Mouse (Mus musculus) forebrain, embryonic 14.5 days (tissue): ENCODE results near the gene Fam216a. TPM values are rescaled to one million over a fixed set of nuclear protein-coding genes. Genes with fewer than 3 reads are reported as not detected.

Experiments
- ATAC-seq: fragments of 200-750 bp; cut with Nextera tagmentation; 2 replicates; pipeline ENCODE4 v1.8.0; 2017; ENCODE audit warnings: mild to moderate bottlenecking, moderate library complexity
- DNase-seq: peaks from one replicate; pipeline ENCODE4 v3.0.0-alpha.2; 2015; ENCODE audit warnings: low spot score
- H3K27ac ChIP-seq: fragments of 300-500 bp; sonication (generic); 2 replicates; pipeline ENCODE4 v1.5.1; 2014; ENCODE audit warnings: low read depth, mild to moderate bottlenecking, control low read depth, low read length, moderate library complexity
- H3K27me3 ChIP-seq: fragments of 300-500 bp; sonication (generic); replicated peaks from 2 replicates; pipeline ENCODE4 v1.6.1; 2014; ENCODE audit warnings: low read length, control low read depth, mixed read lengths; ENCODE audit not compliant: control insufficient read depth, insufficient read depth
- H3K36me3 ChIP-seq: fragments of 300-500 bp; sonication (generic); 2 replicates; pipeline ENCODE4 v1.6.1; 2014; ENCODE audit warnings: low read length, control low read depth; ENCODE audit not compliant: control insufficient read depth, insufficient read depth
- H3K4me1 ChIP-seq: fragments of 300-500 bp; sonication (generic); 2 replicates; pipeline ENCODE4 v1.6.1; 2014; ENCODE audit warnings: antibody characterized with exemption, low read length, control low read depth; ENCODE audit not compliant: control insufficient read depth, insufficient read depth
- H3K4me2 ChIP-seq: fragments of 300-500 bp; sonication (generic); 2 replicates; pipeline ENCODE4 v1.6.1; 2014; ENCODE audit warnings: mild to moderate bottlenecking, control low read depth, low read length
- H3K4me3 ChIP-seq: fragments of 300-500 bp; sonication (generic); 2 replicates; pipeline ENCODE4 v1.5.1; 2014; ENCODE audit warnings: low read depth, low read length, control low read depth
- H3K9ac ChIP-seq: fragments of 300-500 bp; sonication (generic); 2 replicates; pipeline ENCODE4 v1.6.1; 2014; ENCODE audit warnings: mild to moderate bottlenecking, low read length, control low read depth, moderate library complexity
- H3K9me3 ChIP-seq: fragments of 300-500 bp; sonication (generic); replicated peaks from 2 replicates; pipeline ENCODE4 v1.6.1; 2016; ENCODE audit warnings: low read length, control low read depth, mixed read lengths; ENCODE audit not compliant: control insufficient read depth
- WGBS: fragments of 180-500 bp; shearing (Covaris S2); extraction: QIAGEN DNeasy Blood & Tissue Kit; methylation state at CpG from one replicate; pipeline ENCODE4 v1.1.7; 2014; 5-methylcytosine and 5-hydroxymethylcytosine counted together
- polyA plus RNA-seq: library from polyadenylated mRNA; unstranded; fragments of >200 nt; fragmentation: Nextera tagmentation; extraction: Ambion mirVana; gene quantifications from 2 replicates; pipeline ENCODE4 v1.2.1, GENCODE M21; 2014

The Fam216a gene
- polyA plus RNA-seq, 1 experiment from 2014 or later = 157 TPM

DNA sequence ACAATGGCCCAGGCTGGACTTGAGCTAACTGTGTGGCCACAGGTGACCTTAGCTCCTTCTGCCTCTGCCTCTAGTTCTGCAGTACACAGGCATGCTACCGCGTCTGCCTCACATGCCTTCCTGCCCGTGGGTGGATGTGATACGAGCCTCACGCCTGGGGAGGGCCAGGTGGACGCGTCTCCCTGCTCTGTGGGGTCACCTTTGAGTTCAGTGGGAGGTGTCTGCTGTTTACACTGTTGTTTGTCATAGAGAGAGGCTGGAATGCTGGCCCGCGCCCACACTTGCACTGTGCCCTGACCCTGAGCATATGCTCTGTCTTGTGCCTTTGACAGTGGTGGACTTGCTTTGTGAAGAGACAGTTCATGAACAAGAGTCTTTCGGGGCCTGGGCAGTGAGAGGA lies 33.4 kb upstream of the Fam216a start:
- no peaks in the 10 kb centered on the region for H3K4me1 ChIP-seq
- no peak overlapping the region for H3K27ac ChIP-seq
- no peak for DNase-seq
- H3K4me2 ChIP-seq = no peak overlapping the region
- H3K27me3 ChIP-seq = no peaks in the 10 kb centered on the region
- ATAC-seq = no peak
- H3K4me3 ChIP-seq = no peak overlapping the region
- 96% methylated on average over 10 of the region's 10 CpGs for WGBS
- peaks cover 64% of the 10 kb centered on the region for H3K36me3 ChIP-seq
- no peak overlapping the region for H3K9ac ChIP-seq
- H3K9me3 ChIP-seq = no peaks in the 10 kb centered on the region; the same call in 1 of the 2 replicates

DNA sequence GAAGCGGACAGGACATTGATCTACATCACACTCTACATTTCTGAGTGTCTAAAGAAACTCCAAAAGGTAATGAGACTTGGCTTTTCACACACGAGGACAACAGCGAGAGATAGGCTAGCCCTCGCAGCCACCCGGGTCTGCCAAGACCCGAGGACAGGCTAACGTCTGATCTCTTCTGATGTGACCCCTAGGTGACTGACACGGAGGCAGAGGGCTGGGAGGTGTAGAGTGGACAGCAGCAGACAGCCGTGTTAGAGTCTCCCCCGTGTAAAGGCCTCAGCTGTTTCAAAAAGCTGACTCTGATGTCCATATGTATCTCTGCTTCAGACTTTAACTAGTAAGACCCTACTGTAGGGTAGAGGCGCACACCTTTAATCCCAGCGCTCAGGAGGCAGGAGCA lies 31.2 kb upstream of the Fam216a start:
- ATAC-seq (no peak), DNase-seq (no peak)
- no peak overlapping the region for H3K4me2 ChIP-seq
- H3K9ac ChIP-seq = no peak overlapping the region
- peaks cover 77% of the 10 kb centered on the region for H3K36me3 ChIP-seq
- H3K27me3 ChIP-seq = no peaks in the 10 kb centered on the region
- no peaks in the 10 kb centered on the region for H3K9me3 ChIP-seq
- H3K27ac ChIP-seq = no peak overlapping the region
- 94% methylated on average over 12 of the region's 12 CpGs for WGBS
- H3K4me1 ChIP-seq = no peaks in the 10 kb centered on the region
- no peak overlapping the region for H3K4me3 ChIP-seq

DNA sequence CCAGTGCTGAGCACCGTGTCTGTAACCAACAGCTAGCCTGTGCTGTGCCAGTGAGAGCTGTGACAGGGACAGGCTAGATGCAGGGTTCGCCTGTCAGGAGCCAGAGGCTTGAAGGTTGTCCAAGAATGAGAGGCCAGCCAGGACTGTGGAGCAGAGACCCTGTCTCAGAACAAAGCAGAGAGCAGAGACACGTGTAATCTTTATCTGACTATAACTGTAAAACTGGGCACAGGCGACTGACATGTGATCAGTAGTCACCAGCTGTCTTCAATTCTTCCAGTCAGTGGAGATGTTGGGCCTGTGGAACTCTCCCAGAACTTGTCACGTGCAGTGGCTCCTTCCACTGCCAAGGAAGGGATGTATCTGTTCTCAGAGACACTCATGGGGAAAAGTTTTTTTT lies 30.6 kb upstream of the Fam216a start:
- Histone ChIP-seq H3K27ac (no peak overlapping the region), H3K36me3 (peaks cover 83% of the 10 kb centered on the region), H3K9me3 (no peaks in the 10 kb centered on the region), H3K4me1 (no peaks in the 10 kb centered on the region), H3K9ac (no peak overlapping the region), H3K27me3 (no peaks in the 10 kb centered on the region), H3K4me2 (no peak overlapping the region), H3K4me3 (no peak overlapping the region)
- DNase-seq (no peak), ATAC-seq (no peak)
- WGBS = 84% methylated on average over 5 of the region's 5 CpGs

DNA sequence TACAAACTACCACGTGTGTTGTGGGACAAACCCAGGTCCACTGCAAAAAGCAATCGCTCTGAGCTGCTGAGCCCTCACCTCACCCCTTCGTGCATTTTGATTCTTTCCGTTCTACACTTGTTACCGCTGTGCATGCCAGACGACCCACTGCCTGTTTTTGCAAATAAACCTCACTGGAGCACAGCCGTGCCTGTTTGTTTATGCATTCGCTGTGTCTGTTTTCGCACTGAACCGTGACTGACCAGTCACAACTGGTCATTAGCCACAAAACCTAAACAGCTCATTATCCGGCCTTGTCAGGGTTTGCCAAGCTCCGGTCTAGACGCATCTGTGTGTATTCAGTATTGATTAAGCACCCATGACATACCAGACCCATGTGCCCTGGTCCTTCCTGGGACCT lies 30.0 kb upstream of the Fam216a start:
- Histone ChIP-seq H3K4me1 (no peaks in the 10 kb centered on the region), H3K9me3 (no peaks in the 10 kb centered on the region), H3K27ac (no peak overlapping the region), H3K4me3 (no peak overlapping the region), H3K9ac (no peak overlapping the region), H3K36me3 (peaks cover 84% of the 10 kb centered on the region), H3K27me3 (no peaks in the 10 kb centered on the region), H3K4me2 (no peak overlapping the region)
- DNase-seq (no peak), ATAC-seq (no peak)
- 79% methylated on average over 13 of the region's 13 CpGs for WGBS

DNA sequence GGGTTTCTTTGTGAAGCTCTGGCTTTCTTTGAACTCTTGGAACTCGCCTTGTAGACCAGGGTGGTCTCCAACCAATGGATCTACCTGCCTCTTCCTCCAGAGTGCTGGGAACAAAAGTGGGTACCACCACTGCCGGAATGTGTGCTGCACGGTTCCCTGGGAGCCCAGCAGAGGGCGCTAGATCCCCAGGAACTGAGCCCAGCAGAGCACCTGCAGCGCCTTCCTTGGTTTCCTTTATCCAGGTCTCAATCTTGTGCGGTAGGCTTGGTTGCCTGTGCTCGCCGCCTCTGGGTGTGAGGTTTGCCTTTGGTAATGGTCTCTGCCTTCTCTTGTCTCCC lies 29.1 kb upstream of the Fam216a start:
- no peak for ATAC-seq
- Histone ChIP-seq H3K4me3 (no peak overlapping the region), H3K36me3 (peaks cover 82% of the 10 kb centered on the region), H3K4me1 (no peaks in the 10 kb centered on the region), H3K27ac (no peak overlapping the region), H3K9me3 (no peaks in the 10 kb centered on the region), H3K4me2 (no peak overlapping the region), H3K27me3 (no peaks in the 10 kb centered on the region), H3K9ac (no peak overlapping the region)
- WGBS = 10% methylated on average over 8 of the region's 8 CpGs
- DNase-seq = peak; percentile 64

DNA sequence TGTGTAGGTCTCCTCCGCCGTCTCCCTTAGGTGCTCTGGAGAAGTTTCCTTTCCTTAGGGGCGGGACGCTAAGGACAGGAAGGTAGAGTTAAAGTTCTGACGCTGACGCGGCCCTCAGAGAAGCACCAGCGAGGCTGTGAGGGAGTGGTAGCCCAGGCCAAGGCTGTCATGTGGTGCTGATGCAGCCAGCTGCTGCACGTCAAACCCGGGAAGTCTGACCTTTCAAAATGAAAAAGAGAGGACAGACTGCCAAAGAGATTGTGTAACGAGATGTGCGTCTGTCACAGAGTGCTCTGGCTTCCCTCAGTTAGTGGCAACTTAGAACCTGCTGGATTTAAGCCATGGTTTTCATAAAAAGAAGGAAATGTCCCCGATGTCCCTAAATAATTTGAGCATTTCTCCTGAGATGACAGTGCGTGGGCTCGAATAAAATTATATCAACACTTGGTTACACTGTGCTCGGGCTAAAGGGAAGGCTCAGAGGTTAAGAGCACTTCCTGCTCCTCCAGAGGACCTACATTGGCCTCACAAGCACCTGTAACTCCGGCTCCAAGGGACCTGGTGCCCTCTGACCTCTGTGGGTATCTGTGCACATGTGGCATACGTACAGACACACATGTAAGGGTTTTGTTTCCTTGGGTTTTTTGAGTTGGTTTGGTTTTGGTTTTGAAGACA lies 28.6 kb upstream of the Fam216a start:
- no peak overlapping the region for H3K27ac ChIP-seq
- H3K4me3 ChIP-seq = no peak overlapping the region
- no peaks in the 10 kb centered on the region for H3K9me3 ChIP-seq
- H3K4me1 ChIP-seq = no peaks in the 10 kb centered on the region
- ATAC-seq (no peak), DNase-seq (no peak)
- peaks cover 77% of the 10 kb centered on the region for H3K36me3 ChIP-seq
- H3K27me3 ChIP-seq = no peaks in the 10 kb centered on the region
- no peak overlapping the region for H3K4me2 ChIP-seq
- no peak overlapping the region for H3K9ac ChIP-seq
- WGBS = 85% methylated on average over 18 of the region's 18 CpGs

DNA sequence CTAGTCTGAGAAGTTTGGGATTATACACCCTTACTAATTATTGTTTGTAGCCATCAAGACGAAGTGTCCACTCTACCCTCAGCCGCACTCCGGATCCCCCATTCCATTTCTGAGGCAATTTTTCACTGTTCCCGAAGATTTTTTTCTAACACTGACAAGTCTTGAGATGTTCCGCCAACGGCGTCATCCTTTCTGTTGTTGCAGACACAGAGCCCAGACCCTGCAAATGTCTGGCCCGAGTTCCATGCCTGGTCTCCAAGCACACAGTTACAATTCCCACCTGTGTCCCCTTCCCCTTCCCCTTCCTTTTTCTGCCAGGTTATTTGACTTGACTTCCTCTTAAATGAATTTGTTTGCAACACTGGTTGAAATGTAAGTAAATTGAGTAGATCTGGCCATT lies 27.7 kb upstream of the Fam216a start:
- peaks cover 68% of the 10 kb centered on the region for H3K36me3 ChIP-seq
- 96% methylated on average over 8 of the region's 8 CpGs for WGBS
- no peak for ATAC-seq

DNA sequence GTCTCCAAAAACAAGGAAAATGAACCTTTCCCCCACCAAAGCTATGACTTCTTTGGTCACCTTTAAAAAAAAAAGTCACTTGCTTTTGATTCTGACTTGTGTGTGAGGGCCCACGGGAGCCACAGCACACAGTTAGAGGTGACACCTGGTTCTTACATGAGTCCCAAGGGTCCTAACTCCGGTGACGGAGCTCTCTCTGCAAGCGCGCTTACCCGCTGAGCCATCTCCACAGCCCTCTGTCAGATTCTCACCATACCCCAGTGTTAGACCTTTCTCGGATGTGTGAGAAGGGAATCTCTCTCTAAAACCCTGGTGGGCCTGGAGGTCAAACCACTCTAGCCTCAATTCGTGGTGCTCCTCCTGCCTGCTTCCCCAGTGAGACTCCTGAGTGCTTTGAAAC lies 25.3 kb upstream of the Fam216a start:
- Histone ChIP-seq H3K36me3 (peaks cover 44% of the 10 kb centered on the region), H3K4me2 (no peak overlapping the region), H3K9ac (no peak overlapping the region), H3K27ac (no peak overlapping the region), H3K4me1 (peaks cover 4% of the 10 kb centered on the region; the same call in 1 of the 2 replicates), H3K9me3 (no peaks in the 10 kb centered on the region), H3K4me3 (no peak overlapping the region), H3K27me3 (no peaks in the 10 kb centered on the region)
- WGBS = 93% methylated on average over 8 of the region's 8 CpGs
- ATAC-seq (no peak), DNase-seq (no peak)

More for the DNA sequence above, 27.7 kb upstream of the Fam216a start:
- H3K4me2 ChIP-seq = no peak overlapping the region
- H3K27ac ChIP-seq = no peak overlapping the region
- H3K4me3 ChIP-seq = no peak overlapping the region
- no peaks in the 10 kb centered on the region for H3K27me3 ChIP-seq
- no peak overlapping the region for H3K9ac ChIP-seq
- no peaks in the 10 kb centered on the region for H3K9me3 ChIP-seq
- no peaks in the 10 kb centered on the region for H3K4me1 ChIP-seq
- DNase-seq = no peak

DNA sequence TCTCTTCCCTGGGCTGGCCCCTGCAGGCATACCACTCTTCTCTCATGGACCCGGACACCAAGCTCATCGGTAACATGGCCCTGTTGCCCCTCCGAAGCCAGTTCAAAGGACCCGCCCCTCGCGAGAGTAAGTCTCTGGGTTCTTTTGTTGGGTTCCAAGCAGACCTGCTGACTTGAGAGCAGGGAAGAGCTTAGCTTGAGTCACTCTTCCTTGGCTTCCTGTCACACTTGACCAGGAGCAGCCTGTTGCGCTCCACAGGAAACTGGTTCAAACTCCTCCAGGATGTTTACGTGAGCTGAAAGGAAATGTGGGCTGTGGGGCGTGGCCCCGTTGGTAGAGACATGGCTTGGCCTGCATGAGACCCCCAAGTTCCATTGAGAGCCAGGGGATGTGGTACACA lies 24.6 kb upstream of the Fam216a start:
- ATAC-seq = no peak
- Histone ChIP-seq H3K27ac (no peak overlapping the region), H3K4me1 (peaks cover 6% of the 10 kb centered on the region; the same call in 1 of the 2 replicates), H3K27me3 (no peaks in the 10 kb centered on the region), H3K9me3 (no peaks in the 10 kb centered on the region), H3K9ac (no peak overlapping the region), H3K4me3 (no peak overlapping the region), H3K36me3 (peaks cover 37% of the 10 kb centered on the region), H3K4me2 (no peak overlapping the region)
- no peak for DNase-seq
- WGBS = 92% methylated on average over 10 of the region's 10 CpGs
